Comparison of ENCODE assay signal across 14 mouse cellular contexts in genomic region chr10:85001920-85002319, GRCm38 (mm10).
DNase-seq lines count a peak whose midpoint lies in the region; ATAC-seq lines count a peak whose summit lies in the region.
"Had no signal": no experiment of that assay in that cellular context is flagged by ENCODE, and none has a peak within 500 bp of the region (broad histone marks: within the 10 kb centered on the region; RNA-seq: fewer than 3 reads in every experiment).

No protein-coding gene starts in this region.

- H3K4me3 ChIP-seq in midbrain, embryonic 11.5 days (ENCODE audit: low read depth, low read length): no peak overlapping the region
- H3K4me3 ChIP-seq in midbrain, embryonic 16.5 days (ENCODE audit: low read depth, low read length): no peak overlapping the region
- H3K4me3 ChIP-seq in heart, embryonic 15.5 days: no peak overlapping the region
- H3K4me3 ChIP-seq in forebrain, embryonic 10.5 days: no peak overlapping the region
- H3K4me3 ChIP-seq: limb, embryonic 15.5 days; midbrain, embryonic 12.5 days had no signal

- no peak overlapping the region for H3K27ac ChIP-seq in midbrain, embryonic 11.5 days (ENCODE audit: low read depth, low read length)
- H3K27ac ChIP-seq in midbrain, embryonic 16.5 days (ENCODE audit: low read length): no peak overlapping the region
- H3K27ac ChIP-seq in heart, embryonic 15.5 days: peak overlapping the region; percentile 57
- H3K27ac ChIP-seq in forebrain, embryonic 10.5 days: no peak overlapping the region
- H3K27ac ChIP-seq: kidney, postnatal 0 days; limb, embryonic 15.5 days; midbrain, embryonic 12.5 days had no signal

- DNase-seq in cerebellum, postnatal 10 days: peak; percentile 31 to 48
- no peak for DNase-seq in cerebellum, postnatal 36 days
- DNase-seq in midbrain, embryonic 11.5 days (ENCODE audit: low spot score, missing footprints): peak; percentile 54
- DNase-seq in skeletal muscle tissue, adult 2 months (ENCODE audit: low read depth, low spot score): peak; percentile 27
- DNase-seq in forebrain, embryonic 10.5 days (ENCODE audit: extremely low spot score, low spot score): no peak
- DNase-seq in urinary bladder, postnatal 10 days (ENCODE audit: low spot score): no peak
- DNase-seq: adrenal gland, postnatal 14 days; liver, postnatal 0 days; right cerebral cortex, adult 18-20 months had no signal

- ATAC-seq in midbrain, embryonic 11.5 days (ENCODE audit: low FRiP score): no peak
- ATAC-seq in midbrain, embryonic 16.5 days: no peak
- ATAC-seq in heart, embryonic 15.5 days (replicated peaks; ENCODE audit: insufficient number of reproducible peaks, insufficient read depth, low FRiP score, low read depth): peak; percentile 83; the same call in 1 of the 2 replicates
- ATAC-seq: liver, postnatal 0 days had no signal

- no peak overlapping the region for H3K4me2 ChIP-seq in midbrain, embryonic 11.5 days
- no peak overlapping the region for H3K4me2 ChIP-seq in midbrain, embryonic 16.5 days (ENCODE audit: low read length)
- no peak overlapping the region for H3K4me2 ChIP-seq in heart, embryonic 15.5 days
- H3K4me2 ChIP-seq: limb, embryonic 15.5 days; midbrain, embryonic 12.5 days had no signal

- no peak overlapping the region for H3K9ac ChIP-seq in midbrain, embryonic 11.5 days (ENCODE audit: low read length)
- H3K9ac ChIP-seq in midbrain, embryonic 16.5 days (ENCODE audit: low read depth, low read length): no peak overlapping the region
- H3K9ac ChIP-seq in heart, embryonic 15.5 days: no peak overlapping the region
- H3K9ac ChIP-seq: limb, embryonic 15.5 days; liver, postnatal 0 days; midbrain, embryonic 12.5 days had no signal

- no peaks in the 10 kb centered on the region for H3K36me3 ChIP-seq in midbrain, embryonic 11.5 days (ENCODE audit: control insufficient read depth, insufficient read depth, low read length)
- H3K36me3 ChIP-seq in midbrain, embryonic 16.5 days (ENCODE audit: control insufficient read depth, insufficient read depth, low read length): 0 out of 2 replicates have a peak, but pooled peaks cover 4% of the 10 kb centered on the region
- no peaks in the 10 kb centered on the region for H3K36me3 ChIP-seq in heart, embryonic 15.5 days
- H3K36me3 ChIP-seq in forebrain, embryonic 10.5 days (replicated peaks): peaks cover 27% of the 10 kb centered on the region

- no peaks in the 10 kb centered on the region for H3K27me3 ChIP-seq in midbrain, embryonic 11.5 days (ENCODE audit: control insufficient read depth, insufficient read depth, low read length)
- no peaks in the 10 kb centered on the region for H3K27me3 ChIP-seq in midbrain, embryonic 16.5 days (ENCODE audit: control insufficient read depth, insufficient read depth, low read depth, low read length)
- H3K27me3 ChIP-seq in heart, embryonic 15.5 days: no peaks in the 10 kb centered on the region
- H3K27me3 ChIP-seq in forebrain, embryonic 10.5 days (ENCODE audit: poor library complexity, severe bottlenecking): peaks cover 53% of the 10 kb centered on the region
- H3K27me3 ChIP-seq: limb, embryonic 15.5 days; midbrain, embryonic 12.5 days had no signal

- no peaks in the 10 kb centered on the region for H3K9me3 ChIP-seq in midbrain, embryonic 11.5 days (ENCODE audit: control insufficient read depth, low read length)
- no peaks in the 10 kb centered on the region for H3K9me3 ChIP-seq in midbrain, embryonic 16.5 days (replicated peaks; ENCODE audit: control insufficient read depth, low read length, poor library complexity, severe bottlenecking)
- H3K9me3 ChIP-seq in heart, embryonic 15.5 days (replicated peaks): no peaks in the 10 kb centered on the region
- no peaks in the 10 kb centered on the region for H3K9me3 ChIP-seq in forebrain, embryonic 10.5 days
- H3K9me3 ChIP-seq: limb, embryonic 15.5 days; midbrain, embryonic 12.5 days had no signal

- 90% methylated on average over 7 of the region's 7 CpGs for WGBS in midbrain, embryonic 11.5 days
- 80% methylated on average over 7 of the region's 7 CpGs for WGBS in midbrain, embryonic 16.5 days
- 49% methylated on average over 7 of the region's 7 CpGs for WGBS in heart, embryonic 15.5 days
- whole genome bisulfite sequencing in forebrain, embryonic 10.5 days: 91% methylated on average over 7 of the region's 7 CpGs

- peaks cover 12% of the 10 kb centered on the region; the same call in 1 of the 2 replicates for H3K4me1 ChIP-seq in midbrain, embryonic 11.5 days (ENCODE audit: control insufficient read depth, insufficient read depth, low read length)
- H3K4me1 ChIP-seq in midbrain, embryonic 16.5 days (ENCODE audit: control insufficient read depth, insufficient read depth, low read length): peaks cover 13% of the 10 kb centered on the region
- peaks cover 37% of the 10 kb centered on the region for H3K4me1 ChIP-seq in heart, embryonic 15.5 days (replicated peaks)
- peaks cover 14% of the 10 kb centered on the region for H3K4me1 ChIP-seq in forebrain, embryonic 10.5 days

Comparison
In these comparisons a context has a peak if more than half of its experiments do, and no peak if none do; other contexts are left out.
1. DNase-seq: peak in cerebellum, postnatal 10 days (2 of 2), midbrain, embryonic 11.5 days (single experiment) and skeletal muscle tissue, adult 2 months (single experiment); none in cerebellum, postnatal 36 days (0 of 2), forebrain, embryonic 10.5 days (single experiment) and urinary bladder, postnatal 10 days (single experiment).